Mouse (Mus musculus) kidney, adult 2 months (tissue): ENCODE data around the gene Ahdc1. TPM values are rescaled to one million over a fixed set of nuclear protein-coding genes. Genes with fewer than 3 reads are reported as not detected.

ENCODE experiments used
- DNase-seq: peaks from one replicate; pipeline ENCODE4 v3.0.0; 2021
- H3K27ac ChIP-seq: fragments of 200-500 bp; 2 replicates; pipeline ENCODE4 v1.5.1; 2012; ENCODE audit warnings: low read depth, low read length, control low read depth, inconsistent platforms; ENCODE audit not compliant: insufficient read depth
- H3K27me3 ChIP-seq: fragments of 200-500 bp; replicated peaks from 2 replicates; pipeline ENCODE4 v1.6.1; 2012; ENCODE audit warnings: mild to moderate bottlenecking, moderate library complexity, low read length, inconsistent platforms; ENCODE audit not compliant: control insufficient read depth, insufficient read depth
- H3K36me3 ChIP-seq: fragments of 200-500 bp; 2 replicates; pipeline ENCODE4 v1.6.1; 2012; ENCODE audit warnings: mild to moderate bottlenecking, moderate library complexity, low read length, inconsistent platforms; ENCODE audit not compliant: control insufficient read depth, insufficient read depth
- H3K4me1 ChIP-seq: fragments of 200-500 bp; 2 replicates; pipeline ENCODE4 v1.6.1; 2011; ENCODE audit warnings: low read length; ENCODE audit not compliant: control insufficient read depth, insufficient read depth
- H3K4me3 ChIP-seq: fragments of 200-500 bp; 2 replicates; pipeline ENCODE4 v1.5.1; 2011; ENCODE audit warnings: mild to moderate bottlenecking, low read depth, low read length, control low read depth; ENCODE audit not compliant: insufficient read depth
- CTCF ChIP-seq: fragments of 200-500 bp; conservative IDR thresholded peaks from 2 replicates; pipeline ENCODE4 v1.5.1; 2011; ENCODE audit warnings: low read depth, mild to moderate bottlenecking, control low read depth, low read length, moderate library complexity, mixed read lengths; ENCODE audit not compliant: insufficient read depth, insufficient read length
- POLR2A ChIP-seq: fragments of 200-500 bp; IDR thresholded peaks from one replicate; pipeline ENCODE4 v1.6.1; 2011; ENCODE audit warnings: low read depth, low read length, control low read depth
- WGBS: fragments of 180-500 bp; shearing (Covaris S2); methylation state at CpG from one replicate; pipeline ENCODE4 v1.1.7; 2018; 5-methylcytosine and 5-hydroxymethylcytosine counted together
- polyA plus RNA-seq: library from polyadenylated mRNA; depleted of rRNA; stranded (reverse); fragments of >200 nt; gene quantifications from 2 replicates; pipeline ENCODE4 v1.2.3, GENCODE M21; 2012

Ahdc1 gene
- polyA plus RNA-seq, 1 experiment = 22.2 TPM

DNA sequence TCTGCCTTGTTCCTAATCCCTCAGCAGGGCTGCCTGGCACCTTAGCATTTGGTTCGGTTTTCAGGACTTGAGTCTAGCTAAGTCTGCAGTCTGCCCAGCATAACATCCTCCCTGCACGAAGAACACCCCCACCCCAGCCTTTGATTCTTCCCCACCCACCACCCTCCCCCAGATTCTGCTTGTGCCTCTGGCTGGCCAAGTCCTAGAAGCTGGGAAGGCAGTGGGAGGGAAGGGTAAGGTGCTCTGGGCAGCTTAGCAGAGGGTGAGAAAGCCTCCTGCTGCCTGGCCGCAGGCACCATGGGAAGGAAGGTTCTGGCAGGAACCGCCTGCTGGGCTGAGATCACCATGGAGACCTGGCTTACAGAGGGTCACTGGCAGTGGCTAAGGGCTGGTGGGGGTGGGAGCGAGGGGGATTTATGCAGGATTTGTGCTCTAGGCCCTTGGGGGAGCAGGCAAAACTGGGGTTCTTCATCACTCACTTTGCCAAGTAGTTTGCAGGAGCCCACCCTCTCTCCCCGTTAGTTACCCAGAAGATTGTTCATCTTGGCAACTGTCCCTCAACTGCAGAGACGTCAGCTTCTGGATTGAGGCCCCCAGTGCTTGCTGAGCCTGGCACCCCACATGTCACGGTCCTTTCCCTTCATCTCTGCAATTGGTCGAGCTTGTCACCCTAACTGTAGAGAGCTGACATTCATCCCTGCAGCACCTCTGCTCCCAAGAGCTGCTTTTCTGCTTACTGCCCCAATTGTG lies 63.2 kb downstream of the Ahdc1 start:
- no peak overlapping the region for H3K4me3 ChIP-seq
- WGBS = 48% methylated on average over 9 of the region's 9 CpGs
- H3K27me3 ChIP-seq = no peaks in the 10 kb centered on the region
- no peaks in the 10 kb centered on the region for H3K36me3 ChIP-seq
- no peak for DNase-seq
- peaks cover 9% of the 10 kb centered on the region for H3K4me1 ChIP-seq
- TF ChIP-seq CTCF = no peak
- no peak for TF ChIP-seq POLR2A
- H3K27ac ChIP-seq = no peak overlapping the region

- Histone ChIP-seq H3K36me3 (no peaks in the 10 kb centered on the region), H3K27ac (0 out of 2 replicates have a peak overlapping the region, but pooled peaks have one; percentile 6), H3K4me3 (no peak overlapping the region), H3K27me3 (no peaks in the 10 kb centered on the region), H3K4me1 (peaks cover 9% of the 10 kb centered on the region)
- no peak for TF ChIP-seq CTCF
- no peak for TF ChIP-seq POLR2A
- no peak for DNase-seq
- 68% methylated on average over 8 of the region's 8 CpGs for WGBS
Observed at GRCm38 (mm10) chr4:133074894-133075572, 64.0 kb downstream of the Ahdc1 start.

DNA sequence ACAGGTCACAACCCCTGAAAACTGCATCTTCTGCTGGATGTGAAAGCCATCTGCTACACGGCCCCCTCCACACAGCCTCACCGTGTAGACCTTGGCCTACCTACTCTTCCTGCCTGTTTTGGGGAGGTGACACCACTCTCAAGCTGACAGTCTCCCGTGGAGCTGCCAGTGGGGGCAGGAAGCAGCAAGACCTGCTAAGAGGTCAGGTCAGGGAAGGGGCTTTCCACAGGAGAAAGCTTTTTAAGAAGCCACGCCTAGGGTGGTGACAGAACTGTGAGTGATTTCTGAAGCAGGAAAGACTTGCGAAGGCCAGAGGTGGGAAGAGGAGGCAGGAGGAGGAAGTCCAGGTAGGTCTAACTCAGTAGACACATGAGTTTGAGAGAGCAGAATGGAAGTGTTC lies 67.9 kb downstream of the Ahdc1 start:
- DNase-seq = no peak
- no peak overlapping the region for H3K27ac ChIP-seq
- no peaks in the 10 kb centered on the region for H3K36me3 ChIP-seq
- TF ChIP-seq CTCF (no peak), POLR2A (no peak)
- H3K27me3 ChIP-seq = no peaks in the 10 kb centered on the region
- WGBS = 48% methylated on average over 5 of the region's 5 CpGs
- H3K4me3 ChIP-seq = no peak overlapping the region
- H3K4me1 ChIP-seq = peaks cover 5% of the 10 kb centered on the region

DNA sequence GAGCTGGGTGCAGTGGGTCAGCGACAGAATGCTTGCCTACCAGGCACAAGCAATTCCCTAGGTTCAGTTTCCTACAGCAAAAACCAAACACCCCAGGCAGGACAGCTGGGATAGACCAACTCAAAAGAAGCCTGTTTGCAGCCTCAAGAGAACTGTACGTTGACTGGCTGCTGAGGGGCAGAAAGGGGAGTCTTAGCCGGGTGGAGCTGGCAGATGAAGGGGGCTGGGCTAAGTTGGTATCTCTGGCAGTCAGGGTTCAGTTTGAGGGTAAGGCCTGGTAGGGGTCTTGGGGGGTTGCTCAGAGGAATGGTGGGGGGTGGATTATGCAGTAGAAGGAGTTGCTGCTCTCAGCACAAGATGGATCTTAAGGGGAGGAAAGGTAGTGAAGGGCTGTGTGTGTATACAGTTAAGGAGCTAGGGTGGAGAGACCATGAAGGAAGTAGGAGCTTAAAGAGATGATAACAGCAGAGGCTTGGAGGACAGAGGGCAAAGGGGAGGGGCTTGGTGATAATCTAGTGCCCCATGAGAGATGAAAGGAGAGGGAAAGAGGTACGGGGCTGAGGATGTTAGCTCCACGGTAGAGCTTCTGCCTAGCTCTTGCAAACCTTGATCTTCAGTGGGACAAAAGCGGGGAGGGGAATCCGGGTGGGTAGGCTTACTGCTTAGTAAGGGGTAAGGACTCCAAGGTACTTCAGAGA lies 68.5 kb downstream of the Ahdc1 start:
- Histone ChIP-seq H3K4me1 (peaks cover 9% of the 10 kb centered on the region), H3K4me3 (no peak overlapping the region), H3K27me3 (no peaks in the 10 kb centered on the region), H3K36me3 (no peaks in the 10 kb centered on the region), H3K27ac (no peak overlapping the region)
- WGBS = 66% methylated on average over 7 of the region's 7 CpGs
- no peak for DNase-seq
- TF ChIP-seq CTCF (no peak), POLR2A (no peak)

GRCm38 (mm10) chr4:133080862-133081261 lies 69.8 kb downstream of the Ahdc1 start:
- 87% methylated on average over 3 of the region's 3 CpGs for WGBS
- H3K27me3 ChIP-seq = no peaks in the 10 kb centered on the region
- no peak for DNase-seq
- H3K4me1 ChIP-seq = peaks cover 19% of the 10 kb centered on the region
- no peak overlapping the region for H3K4me3 ChIP-seq
- H3K27ac ChIP-seq = no peak overlapping the region
- TF ChIP-seq CTCF = no peak
- TF ChIP-seq POLR2A = no peak
- no peaks in the 10 kb centered on the region for H3K36me3 ChIP-seq

DNA sequence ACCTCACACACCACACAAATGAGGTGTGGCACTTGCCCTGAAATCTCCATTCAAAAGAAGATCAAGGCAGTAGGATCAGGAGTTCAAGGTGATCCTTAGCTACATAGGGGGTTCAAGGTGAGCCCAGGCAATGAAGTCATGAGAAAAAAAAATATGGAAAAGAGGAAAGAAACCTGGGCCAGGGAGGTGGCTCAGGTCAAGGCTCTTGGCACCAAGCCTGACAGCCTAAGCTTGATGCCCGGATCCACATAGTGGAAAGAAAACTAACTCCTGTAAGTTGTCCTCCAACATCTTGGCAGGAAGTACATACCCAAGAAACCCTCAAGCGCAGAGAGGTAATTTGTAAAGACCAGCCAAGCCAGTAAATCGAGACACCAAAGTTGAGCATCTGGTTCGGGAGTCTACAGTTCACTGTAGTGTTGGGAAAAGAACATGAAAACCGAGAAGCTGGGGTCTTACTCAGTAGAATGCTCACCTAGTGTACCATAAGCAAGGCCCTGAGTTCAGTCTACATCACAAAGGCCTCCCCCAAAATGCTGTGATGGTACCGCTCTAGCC lies 71.2 kb downstream of the Ahdc1 start:
- peak overlapping the region; percentile 40 for H3K27ac ChIP-seq
- peak; percentile 69 for DNase-seq
- TF ChIP-seq POLR2A (no peak), CTCF (no peak)
- H3K4me3 ChIP-seq = no peak overlapping the region
- WGBS = 41% methylated on average over 6 of the region's 6 CpGs
- no peaks in the 10 kb centered on the region for H3K36me3 ChIP-seq
- peaks cover 19% of the 10 kb centered on the region for H3K4me1 ChIP-seq
- no peaks in the 10 kb centered on the region for H3K27me3 ChIP-seq
